In genomic region chr17:72504581-72504980, GRCm38 (mm10) we compare ENCODE assay signal across 17 mouse cellular contexts.
DNase-seq lines count a peak whose midpoint lies in the region; ATAC-seq and TF ChIP-seq lines count a peak whose summit lies in the region.
"Had no signal": no experiment of that assay in that cellular context is flagged by ENCODE, and none has a peak within 500 bp of the region (broad histone marks: within the 10 kb centered on the region; RNA-seq: fewer than 3 reads in every experiment).

No protein-coding gene starts in this region.

- WGBS in hindbrain, embryonic 14.5 days = 25% methylated on average over 6 of the region's 6 CpGs
- 33% methylated on average over 6 of the region's 6 CpGs for WGBS in midbrain, postnatal 0 days

- no peaks in the 10 kb centered on the region for H3K27me3 ChIP-seq in hindbrain, embryonic 14.5 days (ENCODE audit: control insufficient read depth, insufficient read depth, low read length)
- H3K27me3 ChIP-seq in midbrain, postnatal 0 days (ENCODE audit: insufficient read depth, low read length) = no peaks in the 10 kb centered on the region
- H3K27me3 ChIP-seq: embryonic facial prominence, embryonic 12.5 days had no signal

- H3K9ac ChIP-seq in hindbrain, embryonic 14.5 days = no peak overlapping the region
- no peak overlapping the region for H3K9ac ChIP-seq in midbrain, postnatal 0 days (replicated peaks; ENCODE audit: low read length, poor library complexity, severe bottlenecking)
- H3K9ac ChIP-seq: embryonic facial prominence, embryonic 12.5 days had no signal

- peak; percentile 7 for DNase-seq in embryo, embryonic 10 days (ENCODE audit: low spot score)
- no peak for DNase-seq in embryo, embryonic 9.5 days (ENCODE audit: extremely low spot score)
- peak; percentile 16 for DNase-seq in embryo, embryonic 11 days
- peak; percentile 29 for DNase-seq in hindbrain, embryonic 14.5 days (ENCODE audit: low spot score)
- peak; percentile 46 for DNase-seq in midbrain, postnatal 0 days (ENCODE audit: low spot score)
- DNase-seq in urinary bladder, postnatal 10 days (ENCODE audit: low spot score) = no peak
- DNase-seq in Muller cell, postnatal 12 days (ENCODE audit: inconsistent ontology term) = no peak
- DNase-seq: adrenal gland, postnatal 14 days; heart, postnatal 10 days; kidney, postnatal 10 days; liver; lung, adult 18-20 months; thymus, adult 18-20 months had no signal

- peaks cover 9% of the 10 kb centered on the region for H3K4me1 ChIP-seq in hindbrain, embryonic 14.5 days (replicated peaks; ENCODE audit: control insufficient read depth, insufficient read depth, low read length)
- peaks cover 2% of the 10 kb centered on the region; the same call in 1 of the 2 replicates for H3K4me1 ChIP-seq in midbrain, postnatal 0 days (ENCODE audit: insufficient read depth, low read length)
- H3K4me1 ChIP-seq: embryonic facial prominence, embryonic 12.5 days had no signal

- no peak overlapping the region for H3K4me3 ChIP-seq in hindbrain, embryonic 14.5 days (replicated peaks; ENCODE audit: low read length)
- no peak overlapping the region for H3K4me3 ChIP-seq in midbrain, postnatal 0 days (ENCODE audit: low read depth, low read length)
- H3K4me3 ChIP-seq: embryonic facial prominence, embryonic 12.5 days had no signal

- TF ChIP-seq CTCF in midbrain, postnatal 0 days (IDR thresholded peaks at IDR 0.05) = no peak

- H3K27ac ChIP-seq in hindbrain, embryonic 14.5 days = peak overlapping the region; percentile 10; the same call in 1 of the 2 replicates
- H3K27ac ChIP-seq in midbrain, postnatal 0 days (ENCODE audit: low read depth, low read length) = 0 out of 2 replicates have a peak overlapping the region, but pooled peaks have one; percentile 26
- H3K27ac ChIP-seq: embryonic facial prominence, embryonic 12.5 days; macrophage had no signal

- H3K36me3 ChIP-seq in hindbrain, embryonic 14.5 days (replicated peaks; ENCODE audit: control insufficient read depth, insufficient read depth) = no peaks in the 10 kb centered on the region
- H3K36me3 ChIP-seq in midbrain, postnatal 0 days (ENCODE audit: insufficient read depth, low read length) = no peaks in the 10 kb centered on the region
- H3K36me3 ChIP-seq: embryonic facial prominence, embryonic 12.5 days had no signal

- no peaks in the 10 kb centered on the region for H3K9me3 ChIP-seq in hindbrain, embryonic 14.5 days (ENCODE audit: control insufficient read depth, low read length)
- H3K9me3 ChIP-seq in midbrain, postnatal 0 days (ENCODE audit: low read length) = no peaks in the 10 kb centered on the region
- H3K9me3 ChIP-seq: embryonic facial prominence, embryonic 12.5 days had no signal

- ATAC-seq in hindbrain, embryonic 14.5 days (ENCODE audit: low FRiP score) = peak; percentile 64; the same call in 1 of the 2 replicates
- no peak for ATAC-seq in midbrain, postnatal 0 days (ENCODE audit: low FRiP score)
- no peak for ATAC-seq in erythroblast, adult 5-6 weeks (replicated peaks; ENCODE audit: low FRiP score, poor library complexity, severe bottlenecking)
- ATAC-seq: intestine, embryonic 16.5 days had no signal

- no peak overlapping the region for H3K4me2 ChIP-seq in hindbrain, embryonic 14.5 days (replicated peaks)
- no peak overlapping the region for H3K4me2 ChIP-seq in midbrain, postnatal 0 days (ENCODE audit: low read depth, low read length, poor library complexity, severe bottlenecking)
- H3K4me2 ChIP-seq: embryonic facial prominence, embryonic 12.5 days had no signal

Comparison
In these comparisons a context has a peak if more than half of its experiments do, and no peak if none do; other contexts are left out.
1. DNase-seq: peak in embryo, embryonic 10 days (single experiment), embryo, embryonic 11 days (single experiment), hindbrain, embryonic 14.5 days (single experiment) and midbrain, postnatal 0 days (single experiment); none in embryo, embryonic 9.5 days (single experiment), urinary bladder, postnatal 10 days (single experiment) and Muller cell, postnatal 12 days (single experiment).